Mouse (Mus musculus): Measurements from ENCODE around the gene Polr3f. TPM values are rescaled to one million over a fixed set of nuclear protein-coding genes. Genes with fewer than 3 reads are reported as not detected.

Gene Polr3f
- polyA plus RNA-seq, 1 experiment from 2014 or later = 31.7 TPM

GRCm38 (mm10) chr2:144553905-144554304 lies 26.4 kb downstream of the Polr3f start:
- WGBS = 98% methylated on average over 3 of the region's 3 CpGs
- Histone ChIP-seq H3K4me1 (replicated peaks; ENCODE audit: control insufficient read depth, insufficient read depth, low read length) (peaks cover 18% of the 10 kb centered on the region), H3K27ac (ENCODE audit: low read length) (no peak overlapping the region), H3K9ac (replicated peaks; ENCODE audit: low read depth, low read length) (no peak overlapping the region), H3K27me3 (replicated peaks; ENCODE audit: control insufficient read depth, insufficient read depth, low read length) (no peaks in the 10 kb centered on the region), H3K4me2 (ENCODE audit: low read length) (no peak overlapping the region), H3K4me3 (replicated peaks; ENCODE audit: low read length) (no peak overlapping the region), H3K36me3 (ENCODE audit: control insufficient read depth, insufficient read depth) (no peaks in the 10 kb centered on the region), H3K9me3 (ENCODE audit: control insufficient read depth, low read length) (no peaks in the 10 kb centered on the region)
- no peak for ATAC-seq

- Histone ChIP-seq H3K9me3 (ENCODE audit: control insufficient read depth, low read length) (no peaks in the 10 kb centered on the region), H3K4me3 (replicated peaks; ENCODE audit: low read length) (peak overlapping the region; percentile 84), H3K9ac (replicated peaks; ENCODE audit: low read depth, low read length) (peak overlapping the region; percentile 55), H3K4me2 (ENCODE audit: low read length) (peak overlapping the region; percentile 72), H3K27me3 (replicated peaks; ENCODE audit: control insufficient read depth, insufficient read depth, low read length) (no peaks in the 10 kb centered on the region), H3K4me1 (replicated peaks; ENCODE audit: control insufficient read depth, insufficient read depth, low read length) (peaks cover 11% of the 10 kb centered on the region), H3K27ac (ENCODE audit: low read length) (peak overlapping the region; percentile 80), H3K36me3 (ENCODE audit: control insufficient read depth, insufficient read depth) (peaks cover 3% of the 10 kb centered on the region; the same call in 1 of the 2 replicates)
- 1% methylated on average over 14 of the region's 14 CpGs for WGBS
- no peak for ATAC-seq
Measured at GRCm38 (mm10) chr2:144555286-144555819, 27.8 kb downstream of the Polr3f start.

GRCm38 (mm10) chr2:144555820-144556552 lies 28.5 kb downstream of the Polr3f start, which contains the start of gene Sec23b:
Sec23b (plus strand) TSS chr2:144556229.
- Histone ChIP-seq H3K9ac (replicated peaks; ENCODE audit: low read depth, low read length) (peak within 1 kb of the TSS; percentile 73), H3K27ac (ENCODE audit: low read length) (peak within 1 kb of the TSS; percentile 80), H3K36me3 (ENCODE audit: control insufficient read depth, insufficient read depth) (peaks cover 3% of the 10 kb centered on the region; the same call in 1 of the 2 replicates), H3K4me2 (ENCODE audit: low read length) (peak within 1 kb of the TSS; percentile 72), H3K4me1 (replicated peaks; ENCODE audit: control insufficient read depth, insufficient read depth, low read length) (peaks cover 11% of the 10 kb centered on the region), H3K9me3 (ENCODE audit: control insufficient read depth, low read length) (no peaks in the 10 kb centered on the region), H3K4me3 (replicated peaks; ENCODE audit: low read length) (peak within 1 kb of the TSS; percentile 84), H3K27me3 (replicated peaks; ENCODE audit: control insufficient read depth, insufficient read depth, low read length) (no peaks in the 10 kb centered on the region)
- peak; percentile 98 for ATAC-seq
- WGBS = under 1% methylated on average over 44 of the region's 44 CpGs

GRCm38 (mm10) chr2:144588723-144589122 lies 61.2 kb downstream of the Polr3f start:
- Histone ChIP-seq H3K9ac (replicated peaks; ENCODE audit: low read depth, low read length) (no peak overlapping the region), H3K4me3 (replicated peaks; ENCODE audit: low read length) (no peak overlapping the region)

More at GRCm38 (mm10) chr2:144588723-144589122, 61.2 kb downstream of the Polr3f start:
- no peaks in the 10 kb centered on the region for H3K27me3 ChIP-seq (replicated peaks; ENCODE audit: control insufficient read depth, insufficient read depth, low read length)
- H3K4me1 ChIP-seq (replicated peaks; ENCODE audit: control insufficient read depth, insufficient read depth, low read length) = 0 out of 2 replicates have a peak, but pooled peaks cover 2% of the 10 kb centered on the region
- 78% methylated on average over 4 of the region's 4 CpGs for WGBS
- no peak for ATAC-seq
- H3K36me3 ChIP-seq (ENCODE audit: control insufficient read depth, insufficient read depth) = peaks cover 16% of the 10 kb centered on the region
- H3K4me2 ChIP-seq (ENCODE audit: low read length) = no peak overlapping the region
- no peak overlapping the region for H3K27ac ChIP-seq (ENCODE audit: low read length)
- no peaks in the 10 kb centered on the region for H3K9me3 ChIP-seq (ENCODE audit: control insufficient read depth, low read length)

Other genes starting within 250 kb of the Polr3f start
- gene Ovol2, start 195.6 kb upstream of the Polr3f start, polyA plus RNA-seq (2015; fragmentation: Nextera tagmentation; extraction: Ambion mirVana) = not detected in 2 replicates
- gene Kat14, start 158.7 kb upstream of the Polr3f start, polyA plus RNA-seq (2015; fragmentation: Nextera tagmentation; extraction: Ambion mirVana) = 28.3 and 29.2 TPM in 2 replicates
- 2.6 and 3.1 TPM in 2 replicates for gene Pet117, start 158.7 kb upstream of the Polr3f start, polyA plus RNA-seq (2015; fragmentation: Nextera tagmentation; extraction: Ambion mirVana)
- gene Dzank1, start 304 bp upstream of the Polr3f start, polyA plus RNA-seq (2015; fragmentation: Nextera tagmentation; extraction: Ambion mirVana) = 7.0 and 8.4 TPM in 2 replicates
- gene Rbbp9, start 23.2 kb downstream of the Polr3f start, polyA plus RNA-seq (2015; fragmentation: Nextera tagmentation; extraction: Ambion mirVana) = 59.1 and 65.9 TPM in 2 replicates
- gene Sec23b, start 28.5 kb downstream of the Polr3f start, polyA plus RNA-seq (2015; fragmentation: Nextera tagmentation; extraction: Ambion mirVana) = 66.5 and 67.5 TPM in 2 replicates
- 50.9 and 53.7 TPM in 2 replicates for gene Smim26, start 66.3 kb downstream of the Polr3f start, polyA plus RNA-seq (2015; fragmentation: Nextera tagmentation; extraction: Ambion mirVana)
- gene Dtd1, start 72.2 kb downstream of the Polr3f start, polyA plus RNA-seq (2015; fragmentation: Nextera tagmentation; extraction: Ambion mirVana) = 70.5 and 80.4 TPM in 2 replicates